Mouse (Mus musculus) CH12.LX (cell line): Measurements from ENCODE around the gene Prickle2. TPM values are rescaled to one million over a fixed set of nuclear protein-coding genes. Genes with fewer than 3 reads are reported as not detected.

ENCODE experiments used
- DNase-seq: peaks from one replicate; pipeline ENCODE4 v3.0.0-alpha.2; 2013; ENCODE audit errors: extremely low read depth
- H3K27ac ChIP-seq: 2 replicates; pipeline ENCODE4 v1.5.1; 2012; ENCODE audit warnings: low read depth, mild to moderate bottlenecking, control low read depth, moderate library complexity; ENCODE audit not compliant: insufficient read depth
- H3K27me3 ChIP-seq: replicated peaks from 2 replicates; pipeline ENCODE3; 2012; ENCODE audit warnings: inconsistent platforms
- H3K36me3 ChIP-seq, 2 experiments: replicated peaks in 1 of 2; 2 replicates each; pipeline versions ENCODE3 to v1.6.1; 2012; ENCODE audit warnings: inconsistent platforms in 1 of 2, low read length in 1 of 2, mild to moderate bottlenecking in 1 of 2, mixed read lengths in 1 of 2, moderate library complexity in 1 of 2; ENCODE audit not compliant: control insufficient read depth in 1 of 2, insufficient read depth in 1 of 2
- H3K4me1 ChIP-seq, 2 experiments: 2 replicates each; pipeline ENCODE4 v1.6.1; 2012; ENCODE audit warnings: inconsistent platforms in 1 of 2, moderate library complexity in 1 of 2; ENCODE audit not compliant: insufficient read depth in 2 of 2, control insufficient read depth in 1 of 2
- H3K4me2 ChIP-seq: 2 replicates; pipeline ENCODE4 v1.6.1; 2012; ENCODE audit warnings: low read depth, mild to moderate bottlenecking, control low read depth; ENCODE audit not compliant: poor library complexity, insufficient read depth, severe bottlenecking
- H3K4me3 ChIP-seq, 3 experiments: fragments of 150-350 bp in 1 of 3; sonication (generic) in 1 of 3; replicated peaks in 1 of 3; 2 replicates each; pipeline versions ENCODE3 to v1.5.1; 2011 to 2012; ENCODE audit warnings: low read depth in 2 of 3, low read length in 2 of 3, mild to moderate bottlenecking in 2 of 3, moderate library complexity in 2 of 3, control low read depth in 1 of 3, improper control_type of control experiment in 1 of 3, inconsistent platforms in 1 of 3, mixed read lengths in 1 of 3; ENCODE audit not compliant: poor library complexity in 1 of 3
- H3K79me2 ChIP-seq: replicated peaks from 2 replicates; pipeline ENCODE4 v1.6.1; 2012; ENCODE audit warnings: mild to moderate bottlenecking, moderate library complexity; ENCODE audit not compliant: control insufficient read depth, poor library complexity, insufficient read depth, severe bottlenecking; ENCODE audit errors: extremely low read depth
- H3K9ac ChIP-seq: 2 replicates; pipeline ENCODE4 v1.6.1; 2012; ENCODE audit warnings: low read depth, mild to moderate bottlenecking, control low read depth, moderate library complexity; ENCODE audit not compliant: insufficient read depth
- H3K9me3 ChIP-seq: replicated peaks from 2 replicates; pipeline ENCODE3; 2012; ENCODE audit warnings: low read length, inconsistent platforms, mixed read lengths
- BHLHE40 ChIP-seq: IDR thresholded peaks from 2 replicates; pipeline ENCODE4 v1.6.1; 2011; ENCODE audit warnings: mild to moderate bottlenecking, low read depth, low read length, improper control_type of control experiment
- CTCF ChIP-seq, 2 experiments: IDR thresholded peaks in 1 of 2; conservative IDR thresholded peaks in 1 of 2; 2 replicates each; pipeline ENCODE4 v1.5.1; 2011 to 2012; ENCODE audit warnings: low read depth in 2 of 2, low read length in 2 of 2, improper control_type of control experiment in 1 of 2, inconsistent platforms in 1 of 2, mild to moderate bottlenecking in 1 of 2, moderate library complexity in 1 of 2
- E2F4 ChIP-seq: IDR thresholded peaks from 2 replicates; pipeline ENCODE4 v1.6.1; 2011; ENCODE audit warnings: low read depth, low read length, improper control_type of control experiment; ENCODE audit not compliant: insufficient replicate concordance
- ELF1 ChIP-seq: IDR thresholded peaks from 2 replicates; pipeline ENCODE4 v1.6.1; 2014; ENCODE audit warnings: low read depth, mild to moderate bottlenecking, inconsistent platforms, low read length, improper control_type of control experiment
- ETS1 ChIP-seq: conservative IDR thresholded peaks from 2 replicates; pipeline ENCODE4 v1.6.1; 2012; ENCODE audit warnings: low read depth, mild to moderate bottlenecking, inconsistent platforms, low read length, improper control_type of control experiment, moderate library complexity
- HCFC1 ChIP-seq: IDR thresholded peaks from 2 replicates; pipeline ENCODE4 v1.6.1; 2012; ENCODE audit warnings: low read depth, mild to moderate bottlenecking, inconsistent platforms, low read length, improper control_type of control experiment
- JUN ChIP-seq: IDR thresholded peaks from 2 replicates; pipeline ENCODE4 v1.6.1; 2011; ENCODE audit warnings: low read depth, mild to moderate bottlenecking, low read length, improper control_type of control experiment, moderate library complexity; ENCODE audit not compliant: insufficient read depth
- MAX ChIP-seq: IDR thresholded peaks from 2 replicates; pipeline ENCODE4 v1.6.1; 2011; ENCODE audit warnings: low read length, improper control_type of control experiment
- MEF2A ChIP-seq: IDR thresholded peaks from 2 replicates; pipeline ENCODE4 v1.6.1; 2014; ENCODE audit warnings: low read depth, mild to moderate bottlenecking, inconsistent platforms, low read length, improper control_type of control experiment, borderline replicate concordance
- MYC ChIP-seq: IDR thresholded peaks from 2 replicates; pipeline ENCODE4 v1.6.1; 2011; ENCODE audit warnings: low read depth, mild to moderate bottlenecking, improper control_type of control experiment, low read length
- NRF1 ChIP-seq: IDR thresholded peaks from 2 replicates; pipeline ENCODE4 v1.6.1; 2014; ENCODE audit warnings: low read depth, mild to moderate bottlenecking, inconsistent platforms, low read length, improper control_type of control experiment, moderate library complexity
- PAX5 ChIP-seq: IDR thresholded peaks from 2 replicates; pipeline ENCODE4 v1.6.1; 2012; ENCODE audit warnings: low read length, inconsistent platforms, mixed read lengths
- POLR2AphosphoS2 ChIP-seq: IDR thresholded peaks from 2 replicates; pipeline ENCODE4 v1.6.1; 2011; ENCODE audit warnings: low read depth, low read length, improper control_type of control experiment
- RCOR1 ChIP-seq: conservative IDR thresholded peaks from 2 replicates; pipeline ENCODE4 v1.6.1; 2012; ENCODE audit warnings: low read depth, mild to moderate bottlenecking, inconsistent platforms, low read length, improper control_type of control experiment
- SIN3A ChIP-seq: IDR thresholded peaks from 2 replicates; pipeline ENCODE4 v1.6.1; 2012; ENCODE audit warnings: low read length, improper control_type of control experiment, inconsistent platforms
- SMC3 ChIP-seq: IDR thresholded peaks from 2 replicates; pipeline ENCODE4 v1.6.1; 2011; ENCODE audit warnings: low read depth, low read length, improper control_type of control experiment
- TBP ChIP-seq: conservative IDR thresholded peaks from 2 replicates; pipeline ENCODE4 v1.6.1; 2011; ENCODE audit warnings: low read depth, low read length, improper control_type of control experiment
- UBTF ChIP-seq: IDR thresholded peaks from 2 replicates; pipeline ENCODE4 v1.6.1; 2012; ENCODE audit warnings: low read depth, mild to moderate bottlenecking, inconsistent platforms, low read length, improper control_type of control experiment, moderate library complexity
- USF2 ChIP-seq: conservative IDR thresholded peaks from 2 replicates; pipeline ENCODE4 v1.6.1; 2011; ENCODE audit warnings: low read depth, low read length, improper control_type of control experiment
- ZKSCAN1 ChIP-seq: IDR thresholded peaks from 2 replicates; pipeline ENCODE4 v1.6.1; 2012; ENCODE audit warnings: low read depth, inconsistent platforms, low read length, improper control_type of control experiment, borderline replicate concordance
- ZMIZ1 ChIP-seq: IDR thresholded peaks from 2 replicates; pipeline ENCODE4 v1.6.1; 2012; ENCODE audit warnings: low read depth, mild to moderate bottlenecking, inconsistent platforms, low read length, improper control_type of control experiment
- ZNF384 ChIP-seq: IDR thresholded peaks from 2 replicates; pipeline ENCODE4 v1.6.1; 2012; ENCODE audit warnings: low read depth, low read length, improper control_type of control experiment, inconsistent platforms
- dilution Hi-C: fragments of 300-500 bp; cut with MboI; formaldehyde crosslinking; loops from 2 replicates; pipeline ENCODE4 v1.14.3; 2020; ENCODE audit warnings: low sequenced_read_pairs; ENCODE audit not compliant: extremely low pct_unique_long_range_greater_than_20kb, extremely low pct_ligation_motif_present
- in situ Hi-C: fragments of 300-500 bp; cut with MboI; formaldehyde crosslinking; loops from 3 replicates; pipeline ENCODE4 v1.14.3; 2019; ENCODE audit warnings: low sequenced_read_pairs, low pct_ligation_motif_present, low pct_unique_long_range_greater_than_20kb, mixed read lengths
- polyA plus RNA-seq: library from polyadenylated mRNA; unstranded; fragments of >175 nt; gene quantifications from 2 replicates; pipeline ENCODE4 v1.2.1, GENCODE M21; 2012; ENCODE audit warnings: low read depth; ENCODE audit not compliant: insufficient read length
- total RNA-seq, 2 experiments: library from RNA; depleted of rRNA; stranded (reverse); fragments of 300-350 nt in 1 of 2; fragments of >200 nt in 1 of 2; gene quantifications; 2 replicates each; pipeline ENCODE4 v1.2.3; 2012 to 2014

The Prickle2 gene
- total and polyA plus RNA-seq, 3 experiments = not detected

GRCm38 (mm10) chr6:92481690-92481956 is 224.3 kb downstream of the Prickle2 start:
- Histone ChIP-seq H3K36me3 (no peaks in the 10 kb centered on the region), H3K4me1 (no peaks in the 10 kb centered on the region), H3K27ac (no peak overlapping the region), H3K9me3 (peaks cover 77% of the 10 kb centered on the region), H3K79me2 (no peaks in the 10 kb centered on the region), H3K4me3 (no peak overlapping the region), H3K27me3 (no peaks in the 10 kb centered on the region), H3K4me2 (no peak overlapping the region), H3K9ac (no peak overlapping the region)
- no peak for DNase-seq
- TF ChIP-seq ZNF384 = no peak
- TF ChIP-seq ZKSCAN1 = no peak
- TF ChIP-seq POLR2AphosphoS2 = no peak
- TF ChIP-seq UBTF = no peak
- no peak for TF ChIP-seq MAX
- TF ChIP-seq NRF1 = no peak
- no peak for TF ChIP-seq PAX5
- no peak for TF ChIP-seq MYC
- TF ChIP-seq TBP = no peak
- TF ChIP-seq HCFC1 = no peak
- TF ChIP-seq E2F4 = no peak
- TF ChIP-seq CTCF (conservative IDR thresholded peaks at IDR 0.05 in 1 of 2, IDR thresholded peaks at IDR 0.05 in 1 of 2; ENCODE audit: low read depth in 2 of 2, low read length in 2 of 2) = no peak
- no peak for TF ChIP-seq ETS1
- no peak for TF ChIP-seq SIN3A
- TF ChIP-seq BHLHE40 = no peak
- TF ChIP-seq ZMIZ1 = no peak
- no peak for TF ChIP-seq MEF2A
- TF ChIP-seq RCOR1 = no peak
- TF ChIP-seq ELF1 = no peak
- dilution Hi-C loops = no loop called here
- in situ Hi-C loops = no loop called here

GRCm38 (mm10) chr6:92480941-92481689 is 224.8 kb downstream of the Prickle2 start:
- no peak overlapping the region for H3K9ac ChIP-seq
- in situ Hi-C loops (no loop called here), dilution Hi-C loops (no loop called here)
- no peaks in the 10 kb centered on the region for H3K79me2 ChIP-seq
- no peak overlapping the region for H3K4me2 ChIP-seq
- no peaks in the 10 kb centered on the region for H3K27me3 ChIP-seq
- no peak overlapping the region for H3K27ac ChIP-seq
- no peaks in the 10 kb centered on the region for H3K36me3 ChIP-seq
- TF ChIP-seq SMC3 = no peak
- TF ChIP-seq ZNF384 = no peak
- no peak for TF ChIP-seq NRF1
- no peak for TF ChIP-seq ZKSCAN1
- no peak for TF ChIP-seq ZMIZ1
- TF ChIP-seq USF2 = no peak
- TF ChIP-seq JUN = no peak
- no peak for TF ChIP-seq MEF2A
- no peak for TF ChIP-seq CTCF (conservative IDR thresholded peaks at IDR 0.05 in 1 of 2, IDR thresholded peaks at IDR 0.05 in 1 of 2; ENCODE audit: low read depth in 2 of 2, low read length in 2 of 2)
- peaks cover 79% of the 10 kb centered on the region for H3K9me3 ChIP-seq
- H3K4me3 ChIP-seq = no peak overlapping the region
- H3K4me1 ChIP-seq = no peaks in the 10 kb centered on the region
- DNase-seq = no peak
